Mouse (Mus musculus): ENCODE data around the gene T.

T gene

DNA sequence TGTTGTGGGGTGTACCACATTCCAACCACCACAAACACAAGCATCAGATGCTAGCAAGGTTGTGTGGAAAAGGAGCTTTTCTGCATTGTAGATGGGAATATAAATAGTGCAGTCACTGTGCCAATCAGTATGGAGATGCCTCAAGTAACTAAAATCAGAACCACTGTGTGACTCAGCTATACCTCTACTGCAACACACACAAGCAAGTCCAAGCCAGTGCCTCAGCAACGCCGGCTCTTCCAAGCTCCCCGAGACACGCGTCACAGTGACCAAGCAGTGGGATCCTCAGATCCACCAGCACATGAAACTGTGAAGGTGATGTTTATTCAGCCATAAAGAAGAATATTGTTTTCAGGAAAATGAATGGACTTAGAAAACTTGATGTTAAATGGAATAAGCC, 56.7 kb downstream of the T start:
- in situ Hi-C loops (cut with MboI; ENCODE audit: low sequenced_read_pairs), result no loop called here

All from CH12F3 (cell line).